Mouse (Mus musculus) intestine, embryonic 14.5 days (tissue): Measurements from ENCODE around the gene Taf15. TPM values are rescaled to one million over a fixed set of nuclear protein-coding genes. Genes with fewer than 3 reads are reported as not detected.

Source experiments
- ATAC-seq: fragments of 200-750 bp; cut with Nextera tagmentation; replicated peaks from 2 replicates; pipeline ENCODE4 v1.8.0; 2017; ENCODE audit warnings: low read depth, moderate number of reproducible peaks, moderate TSS enrichment, moderate library complexity; ENCODE audit not compliant: low FRiP score, low TSS enrichment
- DNase-seq: peaks from one replicate; pipeline ENCODE4 v3.0.0-alpha.2; 2018; ENCODE audit warnings: low spot score
- H3K27ac ChIP-seq: fragments of 300-500 bp; sonication (generic); 2 replicates; pipeline ENCODE4 v1.5.1; 2014; ENCODE audit warnings: low read depth, mild to moderate bottlenecking, control low read depth
- H3K27me3 ChIP-seq: fragments of 300-500 bp; sonication (generic); replicated peaks from 2 replicates; pipeline ENCODE4 v1.6.1; 2014; ENCODE audit warnings: low read length, control low read depth; ENCODE audit not compliant: control insufficient read depth, insufficient read depth
- H3K36me3 ChIP-seq: fragments of 300-500 bp; sonication (generic); 2 replicates; pipeline ENCODE4 v1.6.1; 2014; ENCODE audit warnings: low read length, control low read depth; ENCODE audit not compliant: control insufficient read depth, insufficient read depth
- H3K4me1 ChIP-seq: fragments of 300-500 bp; sonication (generic); replicated peaks from 2 replicates; pipeline ENCODE4 v1.6.1; 2014; ENCODE audit warnings: low read length, control low read depth, mixed read lengths; ENCODE audit not compliant: control insufficient read depth, insufficient read depth
- H3K4me2 ChIP-seq: fragments of 300-500 bp; sonication (generic); 2 replicates; pipeline ENCODE4 v1.6.1; 2014; ENCODE audit warnings: low read length
- H3K4me3 ChIP-seq: fragments of 300-500 bp; sonication (generic); 2 replicates; pipeline ENCODE4 v1.5.1; 2014; ENCODE audit warnings: low read depth, low read length, control low read depth, mixed read lengths
- H3K9ac ChIP-seq: fragments of 300-500 bp; sonication (generic); 2 replicates; pipeline ENCODE4 v1.6.1; 2014; ENCODE audit warnings: mild to moderate bottlenecking, low read length
- H3K9me3 ChIP-seq: fragments of 300-500 bp; sonication (generic); 2 replicates; pipeline ENCODE4 v1.6.1; 2016; ENCODE audit warnings: low read length, control low read depth; ENCODE audit not compliant: control insufficient read depth
- WGBS: fragments of 180-500 bp; shearing (Covaris S2); extraction: QIAGEN DNeasy Blood & Tissue Kit; methylation state at CpG from one replicate; pipeline ENCODE4 v1.1.7; 2014; 5-methylcytosine and 5-hydroxymethylcytosine counted together
- polyA plus RNA-seq: library from polyadenylated mRNA; unstranded; fragments of >200 nt; fragmentation: Nextera tagmentation; extraction: Ambion mirVana; gene quantifications from 2 replicates; pipeline ENCODE4 v1.2.1, GENCODE M21; 2014

Taf15 gene
- polyA plus RNA-seq, 1 experiment from 2014 or later: 13.5 TPM

- Histone ChIP-seq H3K4me1 (peaks cover 13% of the 10 kb centered on the region), H3K27ac (no peak overlapping the region), H3K4me2 (no peak overlapping the region), H3K36me3 (no peaks in the 10 kb centered on the region), H3K4me3 (no peak overlapping the region), H3K27me3 (peaks cover 16% of the 10 kb centered on the region), H3K9me3 (no peaks in the 10 kb centered on the region), H3K9ac (no peak overlapping the region)
- DNase-seq (no peak), ATAC-seq (no peak)
- WGBS: 31% methylated on average over 4 of the region's 4 CpGs
Observed at GRCm38 (mm10) chr11:83449298-83449697, 23.6 kb upstream of the Taf15 start.

DNA sequence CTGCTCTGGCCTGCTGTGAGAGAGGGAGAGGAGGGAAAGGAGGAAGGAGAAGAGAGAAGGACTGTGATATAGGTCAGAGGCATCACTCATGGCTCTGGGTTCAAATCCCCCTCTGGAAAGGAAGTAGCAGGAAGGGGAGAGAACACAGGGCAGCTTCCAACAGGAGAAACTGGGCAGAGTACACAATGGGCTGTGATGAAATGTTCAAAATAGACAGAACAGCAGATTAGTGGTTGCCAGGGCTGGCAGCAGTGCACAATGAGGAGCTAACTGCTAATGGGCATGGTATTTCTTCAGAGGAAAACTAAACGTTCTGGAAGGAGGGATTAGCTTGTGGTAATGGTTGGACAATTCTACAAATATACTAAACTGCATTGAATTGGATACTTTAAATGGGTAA is 22.3 kb upstream of the Taf15 start:
- Histone ChIP-seq H3K9me3 (no peaks in the 10 kb centered on the region), H3K4me1 (peaks cover 18% of the 10 kb centered on the region), H3K27me3 (peaks cover 3% of the 10 kb centered on the region), H3K36me3 (no peaks in the 10 kb centered on the region), H3K27ac (no peak overlapping the region), H3K4me3 (no peak overlapping the region), H3K4me2 (no peak overlapping the region), H3K9ac (no peak overlapping the region)
- 48% methylated on average over 1 of the region's 1 CpGs for WGBS
- no peak for ATAC-seq
- no peak for DNase-seq

DNA sequence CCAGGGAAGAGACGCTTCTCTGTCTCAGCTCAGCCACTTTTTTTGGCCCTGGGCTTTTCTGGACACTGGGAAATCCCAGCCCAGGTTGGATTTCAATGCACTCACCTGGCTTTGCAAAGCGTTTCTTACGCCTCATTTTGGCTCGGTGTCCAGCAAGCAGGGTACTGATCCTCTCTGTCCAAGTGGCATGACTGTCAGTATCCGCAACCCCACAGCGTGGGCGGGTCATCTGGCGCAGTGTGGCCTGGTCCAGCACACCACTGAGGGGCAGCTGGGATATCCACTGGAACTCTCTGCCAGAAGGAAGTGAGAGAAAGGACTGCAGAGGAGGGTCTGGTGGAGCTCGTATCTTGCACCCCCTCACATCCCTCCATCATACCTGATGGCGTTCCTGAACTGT is 21.6 kb upstream of the Taf15 start:
- Histone ChIP-seq H3K9ac (no peak overlapping the region), H3K4me1 (peaks cover 22% of the 10 kb centered on the region), H3K27me3 (no peaks in the 10 kb centered on the region), H3K27ac (no peak overlapping the region), H3K4me2 (no peak overlapping the region), H3K4me3 (no peak overlapping the region), H3K9me3 (no peaks in the 10 kb centered on the region), H3K36me3 (no peaks in the 10 kb centered on the region)
- DNase-seq (no peak), ATAC-seq (no peak)
- 86% methylated on average over 10 of the region's 10 CpGs for WGBS

DNA sequence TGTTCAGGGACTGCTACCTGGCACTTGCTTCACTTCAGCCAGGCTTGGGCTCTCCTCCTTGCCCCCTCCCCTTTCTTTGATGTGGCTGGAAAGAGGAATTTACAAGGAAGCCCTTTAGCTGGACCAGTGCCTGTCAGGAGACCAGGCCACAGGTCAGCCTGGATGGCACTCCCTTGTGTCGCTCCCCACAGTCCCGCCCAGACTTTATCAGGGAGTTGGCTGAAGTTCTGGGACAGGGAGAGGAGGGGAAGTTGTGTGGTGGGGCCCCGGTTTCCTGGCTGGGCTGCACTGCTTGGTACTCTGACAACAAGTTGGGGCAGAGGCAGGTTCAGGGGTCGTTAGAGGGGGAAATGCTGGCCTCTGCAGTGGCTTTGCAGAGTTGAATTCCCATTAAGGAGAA is 18.3 kb upstream of the Taf15 start:
- DNase-seq: no peak

DNA sequence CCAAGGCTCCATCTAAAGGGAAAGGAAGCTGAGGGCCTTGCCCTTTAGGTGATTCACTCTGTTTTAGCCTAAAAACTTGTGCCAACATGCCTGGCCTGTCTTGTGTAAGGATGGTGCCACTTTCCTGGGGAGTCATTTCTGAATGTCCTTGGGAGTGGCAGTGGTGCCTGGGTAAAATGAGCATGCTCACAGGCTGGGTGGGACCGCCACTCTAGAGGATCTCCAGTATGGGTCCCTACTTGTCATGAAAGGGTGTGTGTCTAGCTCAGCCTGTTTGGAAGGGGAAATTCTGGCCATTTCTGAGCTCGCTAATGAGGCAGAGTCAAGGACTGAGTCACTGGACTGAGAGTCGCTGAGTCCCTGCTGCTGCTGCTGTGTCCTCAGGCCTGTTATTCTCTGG is 17.3 kb upstream of the Taf15 start:
- DNase-seq (no peak), ATAC-seq (no peak)
- Histone ChIP-seq H3K27me3 (0 out of 2 replicates have a peak, but pooled peaks cover under 1% of the 10 kb centered on the region), H3K9me3 (no peaks in the 10 kb centered on the region), H3K4me1 (peaks cover 16% of the 10 kb centered on the region; the same call in 1 of the 2 replicates), H3K36me3 (no peaks in the 10 kb centered on the region), H3K27ac (no peak overlapping the region), H3K4me3 (no peak overlapping the region), H3K9ac (no peak overlapping the region), H3K4me2 (no peak overlapping the region)
- whole genome bisulfite sequencing: 68% methylated on average over 3 of the region's 3 CpGs

More for the DNA sequence above, 18.3 kb upstream of the Taf15 start:
- H3K36me3 ChIP-seq: no peaks in the 10 kb centered on the region
- H3K4me2 ChIP-seq: no peak overlapping the region
- WGBS: 8% methylated on average over 4 of the region's 4 CpGs
- peaks cover 16% of the 10 kb centered on the region; the same call in 1 of the 2 replicates for H3K4me1 ChIP-seq
- H3K4me3 ChIP-seq: no peak overlapping the region
- H3K27me3 ChIP-seq: no peaks in the 10 kb centered on the region
- ATAC-seq: peak; percentile 47; the same call in 1 of the 2 replicates
- no peak overlapping the region for H3K9ac ChIP-seq
- H3K27ac ChIP-seq: no peak overlapping the region
- H3K9me3 ChIP-seq: no peaks in the 10 kb centered on the region

DNA sequence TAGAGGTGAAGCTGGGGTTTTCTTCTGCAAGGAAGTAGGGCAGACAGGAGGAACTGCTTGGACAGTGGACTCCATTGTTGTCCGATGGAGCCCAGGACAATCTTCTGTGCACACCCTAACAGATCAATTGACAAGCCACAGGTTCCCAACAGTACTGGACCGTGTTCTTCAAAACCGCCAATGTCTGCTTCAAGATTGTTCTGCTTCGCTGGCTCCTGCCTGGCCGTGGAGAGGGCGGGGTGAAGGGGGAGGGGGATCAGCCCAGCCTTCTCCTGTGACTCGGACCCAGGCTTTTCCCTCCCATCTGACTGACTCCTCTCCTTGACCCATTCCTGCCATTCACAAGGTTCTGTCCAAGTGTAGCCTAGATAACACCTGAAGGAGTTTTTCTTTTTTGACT is 15.6 kb upstream of the Taf15 start:
- DNase-seq: no peak
- H3K36me3 ChIP-seq: no peaks in the 10 kb centered on the region
- 57% methylated on average over 7 of the region's 7 CpGs for WGBS
- H3K4me1 ChIP-seq: peaks cover 16% of the 10 kb centered on the region; the same call in 1 of the 2 replicates
- no peak overlapping the region for H3K4me3 ChIP-seq
- H3K9me3 ChIP-seq: no peaks in the 10 kb centered on the region
- no peak overlapping the region for H3K4me2 ChIP-seq
- ATAC-seq: no peak
- H3K27me3 ChIP-seq: peaks cover 9% of the 10 kb centered on the region; the same call in 1 of the 2 replicates
- H3K9ac ChIP-seq: no peak overlapping the region
- no peak overlapping the region for H3K27ac ChIP-seq

GRCm38 (mm10) chr11:83457912-83458601 is 14.8 kb upstream of the Taf15 start:
- peak; percentile 58 for DNase-seq

DNA sequence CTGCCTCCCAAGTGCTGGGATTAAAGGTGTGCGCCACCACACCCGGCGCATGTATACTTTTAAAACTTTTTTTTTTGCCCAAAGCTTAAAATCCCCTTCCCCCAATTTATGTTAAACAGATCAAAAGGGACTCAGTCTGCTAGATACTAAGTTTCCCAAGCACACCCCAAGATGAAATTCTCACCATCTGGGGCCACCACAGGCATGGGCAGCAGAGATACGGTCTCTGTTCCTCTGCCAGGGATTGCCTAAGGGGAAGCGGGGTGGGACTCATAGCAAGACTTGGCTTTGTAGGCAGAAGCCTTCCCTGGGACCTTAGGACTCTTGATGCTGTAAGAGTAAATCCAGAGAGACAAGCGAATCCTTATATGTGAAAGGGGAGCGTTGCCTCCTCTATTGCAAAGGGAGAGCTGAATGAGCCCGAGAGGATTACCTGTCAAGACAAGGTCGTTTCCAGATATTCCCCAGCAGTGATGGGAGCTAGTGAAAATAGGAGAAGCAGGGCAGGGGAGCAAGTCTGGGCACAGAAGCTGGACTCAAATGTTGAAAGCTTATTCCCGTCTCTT is 11.3 kb upstream of the Taf15 start:
- no peaks in the 10 kb centered on the region for H3K36me3 ChIP-seq
- peaks cover 27% of the 10 kb centered on the region for H3K27me3 ChIP-seq
- no peak overlapping the region for H3K4me2 ChIP-seq
- ATAC-seq (no peak), DNase-seq (no peak)
- 72% methylated on average over 10 of the region's 10 CpGs for whole genome bisulfite sequencing
- H3K27ac ChIP-seq: no peak overlapping the region
- peaks cover 8% of the 10 kb centered on the region; the same call in 1 of the 2 replicates for H3K4me1 ChIP-seq
- H3K9me3 ChIP-seq: no peaks in the 10 kb centered on the region
- no peak overlapping the region for H3K4me3 ChIP-seq
- no peak overlapping the region for H3K9ac ChIP-seq

More at GRCm38 (mm10) chr11:83457912-83458601, 14.8 kb upstream of the Taf15 start:
- peak overlapping the region; percentile 22; the same call in 1 of the 2 replicates for H3K27ac ChIP-seq
- H3K9ac ChIP-seq: no peak overlapping the region
- 37% methylated on average over 9 of the region's 9 CpGs for WGBS
- peaks cover 16% of the 10 kb centered on the region; the same call in 1 of the 2 replicates for H3K4me1 ChIP-seq
- no peaks in the 10 kb centered on the region for H3K36me3 ChIP-seq
- peaks cover 11% of the 10 kb centered on the region for H3K27me3 ChIP-seq
- ATAC-seq: no peak
- H3K4me2 ChIP-seq: no peak overlapping the region
- no peaks in the 10 kb centered on the region for H3K9me3 ChIP-seq
- H3K4me3 ChIP-seq: no peak overlapping the region
